Mouse (Mus musculus) stomach, embryonic 16.5 days (tissue): ENCODE measurements around the gene Flad1. TPM values are rescaled to one million over a fixed set of nuclear protein-coding genes. Genes with fewer than 3 reads are reported as not detected.

ENCODE experiments used
- ATAC-seq: fragments of 200-750 bp; cut with Nextera tagmentation; 2 replicates; pipeline ENCODE4 v1.8.0; 2017; ENCODE audit warnings: moderate number of reproducible peaks, moderate TSS enrichment; ENCODE audit not compliant: insufficient read depth, low FRiP score
- H3K27ac ChIP-seq: fragments of 300-500 bp; sonication (generic); 2 replicates; pipeline ENCODE4 v1.5.1; 2014; ENCODE audit warnings: low read length
- H3K27me3 ChIP-seq: fragments of 300-500 bp; sonication (generic); 2 replicates; pipeline ENCODE4 v1.6.1; 2014; ENCODE audit warnings: low read length, control low read depth, mixed read lengths; ENCODE audit not compliant: control insufficient read depth, insufficient read depth
- H3K36me3 ChIP-seq: fragments of 300-500 bp; sonication (generic); 2 replicates; pipeline ENCODE4 v1.6.1; 2014; ENCODE audit warnings: low read length; ENCODE audit not compliant: control insufficient read depth, insufficient read depth
- H3K4me1 ChIP-seq: fragments of 300-500 bp; sonication (generic); 2 replicates; pipeline ENCODE4 v1.6.1; 2014; ENCODE audit warnings: low read length, control low read depth, mixed read lengths; ENCODE audit not compliant: control insufficient read depth, insufficient read depth
- H3K4me2 ChIP-seq: fragments of 300-500 bp; sonication (generic); 2 replicates; pipeline ENCODE4 v1.6.1; 2014; ENCODE audit warnings: low read depth, low read length, mixed read lengths
- H3K4me3 ChIP-seq: fragments of 300-500 bp; sonication (generic); replicated peaks from 2 replicates; pipeline ENCODE4 v1.5.1; 2014; ENCODE audit warnings: mild to moderate bottlenecking, low read length
- H3K9ac ChIP-seq: fragments of 300-500 bp; sonication (generic); 2 replicates; pipeline ENCODE4 v1.6.1; 2014; ENCODE audit warnings: low read length
- H3K9me3 ChIP-seq: fragments of 300-500 bp; sonication (generic); replicated peaks from 2 replicates; pipeline ENCODE4 v1.6.1; 2016; ENCODE audit warnings: low read length, control low read depth; ENCODE audit not compliant: control insufficient read depth
- WGBS: fragments of 180-500 bp; shearing (Covaris S2); extraction: QIAGEN DNeasy Blood & Tissue Kit; methylation state at CpG from one replicate; pipeline ENCODE4 v1.1.7; 2014; 5-methylcytosine and 5-hydroxymethylcytosine counted together
- polyA plus RNA-seq: library from polyadenylated mRNA; unstranded; fragments of >200 nt; fragmentation: Nextera tagmentation; extraction: Ambion mirVana; gene quantifications from 2 replicates; pipeline ENCODE4 v1.2.1, GENCODE M21; 2015

The Flad1 gene
- 27.5 and 28.6 TPM in 2 replicates for polyA plus RNA-seq

GRCm38 (mm10) chr3:89411490-89412393 is at the start of gene Flad1:
TSS of gene Flad1 (minus strand) at chr3:89411870.
- Histone ChIP-seq H3K4me2 (peak within 1 kb of the TSS; percentile 65), H3K9ac (peak within 1 kb of the TSS; percentile 68), H3K36me3 (peaks cover 25% of the 10 kb centered on the region), H3K9me3 (no peaks in the 10 kb centered on the region), H3K4me3 (peak within 1 kb of the TSS; percentile 61), H3K4me1 (peaks cover 7% of the 10 kb centered on the region), H3K27me3 (no peaks in the 10 kb centered on the region), H3K27ac (peak within 1 kb of the TSS; percentile 11; the same call in 1 of the 2 replicates)
- ATAC-seq: peak; percentile 99
- 6% methylated on average over 28 of the region's 28 CpGs for WGBS

- WGBS: under 1% methylated on average over 33 of the region's 36 CpGs
- ATAC-seq: peak; percentile 92
Measured at GRCm38 (mm10) chr3:89458965-89459807, 47.5 kb upstream of the Flad1 start.

DNA sequence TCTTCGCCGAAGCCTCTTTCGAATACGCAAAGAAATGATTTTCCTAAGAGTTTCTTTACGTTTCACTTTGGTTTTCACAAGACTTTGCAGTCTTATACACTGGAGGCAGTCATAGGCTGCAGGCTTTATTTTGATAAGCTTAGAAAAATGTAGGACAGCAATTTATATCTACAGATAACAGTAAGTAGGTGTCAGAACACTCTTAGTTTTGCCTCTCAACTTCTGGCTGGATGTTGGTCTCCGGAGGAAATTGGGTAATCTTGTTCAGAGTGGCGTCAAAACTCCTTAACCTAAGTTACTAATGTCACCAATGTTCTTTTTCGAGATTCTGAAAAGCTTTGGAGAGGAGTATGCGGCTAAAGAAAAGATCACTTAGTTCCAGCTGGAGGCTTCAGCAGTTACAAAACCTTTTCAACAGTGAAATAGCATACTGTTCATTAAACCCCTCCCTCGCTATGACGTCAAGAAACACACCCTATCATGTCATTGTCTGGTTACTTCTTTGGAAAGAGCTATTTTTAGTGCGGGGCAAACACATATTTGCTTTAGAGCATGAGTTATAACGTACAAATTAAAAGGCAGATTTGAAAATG is 46.8 kb upstream of the Flad1 start:
- peak; percentile 65 for ATAC-seq
- Histone ChIP-seq H3K4me3 (peak overlapping the region; percentile 83), H3K4me2 (peak overlapping the region; percentile 79), H3K4me1 (peaks cover 18% of the 10 kb centered on the region), H3K27ac (peak overlapping the region; percentile 94), H3K36me3 (no peaks in the 10 kb centered on the region), H3K9ac (peak overlapping the region; percentile 89), H3K9me3 (no peaks in the 10 kb centered on the region), H3K27me3 (no peaks in the 10 kb centered on the region)
- WGBS: 39% methylated on average over 13 of the region's 13 CpGs

More at GRCm38 (mm10) chr3:89458965-89459807, 47.5 kb upstream of the Flad1 start:
- peaks cover 18% of the 10 kb centered on the region for H3K4me1 ChIP-seq
- peak overlapping the region; percentile 79 for H3K4me2 ChIP-seq
- no peaks in the 10 kb centered on the region for H3K36me3 ChIP-seq
- H3K4me3 ChIP-seq: peak overlapping the region; percentile 83
- H3K27me3 ChIP-seq: no peaks in the 10 kb centered on the region
- H3K9ac ChIP-seq: peak overlapping the region; percentile 89
- no peaks in the 10 kb centered on the region for H3K9me3 ChIP-seq
- peak overlapping the region; percentile 94 for H3K27ac ChIP-seq

GRCm38 (mm10) chr3:89456726-89457665 is 45.3 kb upstream of the Flad1 start:
- Histone ChIP-seq H3K9ac (no peak overlapping the region), H3K4me1 (peaks cover 18% of the 10 kb centered on the region), H3K36me3 (no peaks in the 10 kb centered on the region), H3K4me3 (no peak overlapping the region), H3K27ac (no peak overlapping the region), H3K4me2 (no peak overlapping the region), H3K9me3 (no peaks in the 10 kb centered on the region), H3K27me3 (no peaks in the 10 kb centered on the region)
- WGBS: 34% methylated on average over 10 of the region's 10 CpGs
- ATAC-seq: no peak

DNA sequence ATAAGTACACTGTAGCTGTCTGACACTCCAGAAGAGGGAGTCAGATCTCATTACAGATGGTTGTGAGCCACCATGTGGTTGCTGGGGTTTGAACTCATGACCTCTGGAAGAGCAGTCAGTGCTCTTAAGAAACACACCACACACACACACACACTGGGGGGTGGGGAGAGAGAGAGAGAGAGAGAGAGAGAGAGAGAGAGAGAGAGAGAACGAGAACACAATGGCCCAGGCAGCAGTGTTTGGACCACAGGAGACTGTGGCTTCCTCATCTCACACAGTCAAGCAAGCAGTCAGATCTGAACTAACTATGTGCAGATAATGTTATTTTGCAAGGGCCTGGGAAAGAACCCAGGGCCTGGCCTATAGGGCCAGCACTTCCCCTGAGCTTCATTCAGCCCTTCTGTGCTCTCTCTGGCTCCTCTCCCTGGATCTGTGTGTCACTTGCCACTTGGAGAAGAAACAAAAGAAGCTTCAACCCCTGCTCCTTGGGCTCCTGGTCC is 44.2 kb upstream of the Flad1 start:
- 90% methylated on average over 1 of the region's 1 CpGs for WGBS
- H3K4me2 ChIP-seq: no peak overlapping the region
- no peak overlapping the region for H3K9ac ChIP-seq
- peaks cover 18% of the 10 kb centered on the region for H3K4me1 ChIP-seq
- no peak overlapping the region for H3K27ac ChIP-seq
- no peaks in the 10 kb centered on the region for H3K9me3 ChIP-seq
- H3K36me3 ChIP-seq: no peaks in the 10 kb centered on the region
- ATAC-seq: no peak
- H3K4me3 ChIP-seq: no peak overlapping the region
- no peaks in the 10 kb centered on the region for H3K27me3 ChIP-seq

DNA sequence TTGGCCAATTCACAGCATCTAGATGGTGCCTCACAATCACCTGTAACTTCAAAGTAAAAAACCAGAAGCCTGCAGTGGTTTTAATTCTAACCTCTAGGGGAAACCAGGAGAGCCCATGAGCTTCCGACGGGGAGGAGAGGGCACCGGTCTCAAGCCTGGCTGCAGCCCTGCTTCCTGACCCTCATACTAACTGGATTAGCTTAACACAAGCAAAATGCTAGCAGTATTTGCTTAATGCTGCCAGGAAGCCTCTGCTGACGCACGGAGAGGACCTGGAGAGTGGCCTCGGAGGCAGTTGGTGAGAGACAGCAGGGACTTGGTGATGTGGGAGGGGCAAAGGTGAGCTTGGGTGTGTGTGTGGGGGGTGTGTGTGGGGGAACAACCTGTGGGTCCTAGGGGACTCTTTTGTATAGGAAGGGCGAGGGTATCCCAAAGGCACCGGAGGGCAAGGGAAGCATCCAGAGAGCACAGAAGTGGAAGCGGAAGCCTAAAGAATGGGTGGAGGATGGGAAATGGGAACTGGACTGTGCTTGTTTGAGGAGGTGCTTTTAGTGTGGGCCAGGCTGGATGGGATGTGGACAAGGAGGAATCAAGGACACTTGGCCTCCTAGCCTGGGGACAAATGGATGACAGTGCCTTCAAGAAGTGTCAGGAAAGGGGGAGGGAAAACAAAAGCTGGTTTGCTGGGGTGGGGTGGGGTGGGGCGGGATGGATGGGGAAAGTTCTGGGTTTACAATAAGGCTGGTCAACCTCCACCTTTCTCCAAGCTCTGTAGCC is 42.9 kb upstream of the Flad1 start, which contains the start of gene Pmvk:
Pmvk (plus strand) TSS at position 141 of the 777 bp plus-strand sequence.
- H3K27ac ChIP-seq: no peak within 1 kb of the TSS
- H3K9ac ChIP-seq: peak within 1 kb of the TSS; percentile 22; the same call in 1 of the 2 replicates
- WGBS: 53% methylated on average over 10 of the region's 10 CpGs
- H3K4me2 ChIP-seq: no peak within 1 kb of the TSS; the same call in 1 of the 2 replicates
- no peaks in the 10 kb centered on the region for H3K27me3 ChIP-seq
- no peak for ATAC-seq
- no peaks in the 10 kb centered on the region for H3K9me3 ChIP-seq
- no peak within 1 kb of the TSS for H3K4me3 ChIP-seq
- no peaks in the 10 kb centered on the region for H3K36me3 ChIP-seq
- peaks cover 10% of the 10 kb centered on the region; the same call in 1 of the 2 replicates for H3K4me1 ChIP-seq

DNA sequence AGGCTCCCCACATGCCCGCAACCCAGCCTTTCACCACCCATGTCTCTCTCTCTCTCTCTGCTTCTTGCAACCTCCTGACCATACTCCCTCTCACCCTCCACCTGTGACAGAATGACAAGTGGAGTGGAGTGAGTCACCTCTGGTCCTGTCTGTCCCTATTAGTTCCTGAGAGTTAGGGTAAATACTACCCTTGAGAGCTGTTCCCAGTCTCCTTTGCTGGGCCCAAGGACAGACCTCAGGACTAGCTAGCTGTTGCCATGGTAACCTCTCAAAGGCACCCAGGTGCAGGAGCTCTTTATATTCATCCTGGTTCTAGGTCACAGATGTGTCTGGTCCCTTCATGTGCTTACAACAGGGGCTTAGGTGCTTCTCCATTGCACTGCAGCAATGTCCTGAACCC is 40.2 kb upstream of the Flad1 start:
- no peaks in the 10 kb centered on the region for H3K27me3 ChIP-seq
- WGBS: 76% methylated on average over 1 of the region's 1 CpGs

More for the DNA sequence above, 40.2 kb upstream of the Flad1 start:
- no peak overlapping the region for H3K27ac ChIP-seq
- H3K9ac ChIP-seq: no peak overlapping the region
- no peak overlapping the region for H3K4me3 ChIP-seq
- H3K4me1 ChIP-seq: peaks cover 12% of the 10 kb centered on the region; the same call in 1 of the 2 replicates
- no peaks in the 10 kb centered on the region for H3K9me3 ChIP-seq
- no peak overlapping the region for H3K4me2 ChIP-seq
- H3K36me3 ChIP-seq: no peaks in the 10 kb centered on the region
- ATAC-seq: no peak
